Mouse (Mus musculus) CH12.LX (cell line): ENCODE data around the gene Dennd2c. TPM values are rescaled to one million over a fixed set of nuclear protein-coding genes. Genes with fewer than 3 reads are reported as not detected.
A peak's percentile ranks its signal among the peaks of the same experiment; 100 is the strongest.

ENCODE experiments used
- DNase-seq: peaks from one replicate; pipeline ENCODE4 v3.0.0-alpha.2; 2013; ENCODE audit errors: extremely low read depth
- H3K27ac ChIP-seq: 2 replicates; pipeline ENCODE4 v1.5.1; 2012; ENCODE audit warnings: low read depth, mild to moderate bottlenecking, control low read depth, moderate library complexity; ENCODE audit not compliant: insufficient read depth
- H3K27me3 ChIP-seq: replicated peaks from 2 replicates; pipeline ENCODE3; 2012; ENCODE audit warnings: inconsistent platforms
- H3K36me3 ChIP-seq, 2 experiments: replicated peaks in 1 of 2; 2 replicates each; pipeline versions ENCODE3 to v1.6.1; 2012; ENCODE audit warnings: inconsistent platforms in 1 of 2, low read length in 1 of 2, mild to moderate bottlenecking in 1 of 2, mixed read lengths in 1 of 2, moderate library complexity in 1 of 2; ENCODE audit not compliant: control insufficient read depth in 1 of 2, insufficient read depth in 1 of 2
- H3K4me1 ChIP-seq, 2 experiments: 2 replicates each; pipeline ENCODE4 v1.6.1; 2012; ENCODE audit warnings: inconsistent platforms in 1 of 2, moderate library complexity in 1 of 2; ENCODE audit not compliant: insufficient read depth in 2 of 2, control insufficient read depth in 1 of 2
- H3K4me2 ChIP-seq: 2 replicates; pipeline ENCODE4 v1.6.1; 2012; ENCODE audit warnings: low read depth, mild to moderate bottlenecking, control low read depth; ENCODE audit not compliant: poor library complexity, insufficient read depth, severe bottlenecking
- H3K4me3 ChIP-seq, 3 experiments: fragments of 150-350 bp in 1 of 3; sonication (generic) in 1 of 3; replicated peaks in 1 of 3; 2 replicates each; pipeline versions ENCODE3 to v1.5.1; 2011 to 2012; ENCODE audit warnings: low read depth in 2 of 3, low read length in 2 of 3, mild to moderate bottlenecking in 2 of 3, moderate library complexity in 2 of 3, control low read depth in 1 of 3, improper control_type of control experiment in 1 of 3, inconsistent platforms in 1 of 3, mixed read lengths in 1 of 3; ENCODE audit not compliant: poor library complexity in 1 of 3
- H3K79me2 ChIP-seq: replicated peaks from 2 replicates; pipeline ENCODE4 v1.6.1; 2012; ENCODE audit warnings: mild to moderate bottlenecking, moderate library complexity; ENCODE audit not compliant: control insufficient read depth, poor library complexity, insufficient read depth, severe bottlenecking; ENCODE audit errors: extremely low read depth
- H3K9ac ChIP-seq: 2 replicates; pipeline ENCODE4 v1.6.1; 2012; ENCODE audit warnings: low read depth, mild to moderate bottlenecking, control low read depth, moderate library complexity; ENCODE audit not compliant: insufficient read depth
- H3K9me3 ChIP-seq: replicated peaks from 2 replicates; pipeline ENCODE3; 2012; ENCODE audit warnings: low read length, inconsistent platforms, mixed read lengths
- CHD1 ChIP-seq: IDR thresholded peaks from 2 replicates; pipeline ENCODE4 v1.6.1; 2012; ENCODE audit warnings: low read depth, low read length, improper control_type of control experiment, inconsistent platforms
- CHD2 ChIP-seq: IDR thresholded peaks from 2 replicates; pipeline ENCODE4 v1.6.1; 2011; ENCODE audit warnings: low read length, improper control_type of control experiment
- CTCF ChIP-seq, 2 experiments: IDR thresholded peaks in 1 of 2; conservative IDR thresholded peaks in 1 of 2; 2 replicates each; pipeline ENCODE4 v1.5.1; 2011 to 2012; ENCODE audit warnings: low read depth in 2 of 2, low read length in 2 of 2, improper control_type of control experiment in 1 of 2, inconsistent platforms in 1 of 2, mild to moderate bottlenecking in 1 of 2, moderate library complexity in 1 of 2
- E2F4 ChIP-seq: IDR thresholded peaks from 2 replicates; pipeline ENCODE4 v1.6.1; 2011; ENCODE audit warnings: low read depth, low read length, improper control_type of control experiment; ENCODE audit not compliant: insufficient replicate concordance
- EP300 ChIP-seq: IDR thresholded peaks from 2 replicates; pipeline ENCODE4 v1.6.1; 2011; ENCODE audit warnings: low read length, improper control_type of control experiment
- ETS1 ChIP-seq: conservative IDR thresholded peaks from 2 replicates; pipeline ENCODE4 v1.6.1; 2012; ENCODE audit warnings: low read depth, mild to moderate bottlenecking, inconsistent platforms, low read length, improper control_type of control experiment, moderate library complexity
- GABPA ChIP-seq: IDR thresholded peaks from 2 replicates; pipeline ENCODE4 v1.6.1; 2012; ENCODE audit warnings: low read depth, low read length, improper control_type of control experiment, inconsistent platforms; ENCODE audit not compliant: insufficient replicate concordance
- HCFC1 ChIP-seq: IDR thresholded peaks from 2 replicates; pipeline ENCODE4 v1.6.1; 2012; ENCODE audit warnings: low read depth, mild to moderate bottlenecking, inconsistent platforms, low read length, improper control_type of control experiment
- IRF4 ChIP-seq: IDR thresholded peaks from 2 replicates; pipeline ENCODE4 v1.6.1; 2014; ENCODE audit warnings: low read depth, mild to moderate bottlenecking, inconsistent platforms, low read length, improper control_type of control experiment
- JUN ChIP-seq: IDR thresholded peaks from 2 replicates; pipeline ENCODE4 v1.6.1; 2011; ENCODE audit warnings: low read depth, mild to moderate bottlenecking, low read length, improper control_type of control experiment, moderate library complexity; ENCODE audit not compliant: insufficient read depth
- JUND ChIP-seq: conservative IDR thresholded peaks from 2 replicates; pipeline ENCODE4 v1.6.1; 2011; ENCODE audit warnings: low read depth, low read length, improper control_type of control experiment
- KAT2A ChIP-seq: IDR thresholded peaks from 2 replicates; pipeline ENCODE4 v1.6.1; 2012; ENCODE audit warnings: low read length, improper control_type of control experiment, inconsistent platforms; ENCODE audit not compliant: insufficient replicate concordance
- MAFK ChIP-seq: IDR thresholded peaks from 2 replicates; pipeline ENCODE4 v1.6.1; 2011; ENCODE audit warnings: low read length, improper control_type of control experiment; ENCODE audit not compliant: insufficient replicate concordance
- MAX ChIP-seq: IDR thresholded peaks from 2 replicates; pipeline ENCODE4 v1.6.1; 2011; ENCODE audit warnings: low read length, improper control_type of control experiment
- MAZ ChIP-seq: IDR thresholded peaks from 2 replicates; pipeline ENCODE4 v1.6.1; 2012; ENCODE audit warnings: low read depth, mild to moderate bottlenecking, inconsistent platforms, low read length, improper control_type of control experiment, moderate library complexity
- MEF2A ChIP-seq: IDR thresholded peaks from 2 replicates; pipeline ENCODE4 v1.6.1; 2014; ENCODE audit warnings: low read depth, mild to moderate bottlenecking, inconsistent platforms, low read length, improper control_type of control experiment, borderline replicate concordance
- MYC ChIP-seq: IDR thresholded peaks from 2 replicates; pipeline ENCODE4 v1.6.1; 2011; ENCODE audit warnings: low read depth, mild to moderate bottlenecking, improper control_type of control experiment, low read length
- NELFE ChIP-seq: IDR thresholded peaks from 2 replicates; pipeline ENCODE4 v1.6.1; 2011; ENCODE audit warnings: low read depth, low read length, improper control_type of control experiment
- NRF1 ChIP-seq: IDR thresholded peaks from 2 replicates; pipeline ENCODE4 v1.6.1; 2014; ENCODE audit warnings: low read depth, mild to moderate bottlenecking, inconsistent platforms, low read length, improper control_type of control experiment, moderate library complexity
- PAX5 ChIP-seq: IDR thresholded peaks from 2 replicates; pipeline ENCODE4 v1.6.1; 2012; ENCODE audit warnings: low read length, inconsistent platforms, mixed read lengths
- POLR2AphosphoS2 ChIP-seq: IDR thresholded peaks from 2 replicates; pipeline ENCODE4 v1.6.1; 2011; ENCODE audit warnings: low read depth, low read length, improper control_type of control experiment
- RAD21 ChIP-seq: IDR thresholded peaks from 2 replicates; pipeline ENCODE4 v1.6.1; 2011; ENCODE audit warnings: low read depth, mild to moderate bottlenecking, low read length, improper control_type of control experiment, moderate library complexity
- RCOR1 ChIP-seq: conservative IDR thresholded peaks from 2 replicates; pipeline ENCODE4 v1.6.1; 2012; ENCODE audit warnings: low read depth, mild to moderate bottlenecking, inconsistent platforms, low read length, improper control_type of control experiment
- SMC3 ChIP-seq: IDR thresholded peaks from 2 replicates; pipeline ENCODE4 v1.6.1; 2011; ENCODE audit warnings: low read depth, low read length, improper control_type of control experiment
- TBP ChIP-seq: conservative IDR thresholded peaks from 2 replicates; pipeline ENCODE4 v1.6.1; 2011; ENCODE audit warnings: low read depth, low read length, improper control_type of control experiment
- TCF12 ChIP-seq: IDR thresholded peaks from 2 replicates; pipeline ENCODE4 v1.6.1; 2014; ENCODE audit warnings: low read depth, mild to moderate bottlenecking, inconsistent platforms, low read length, improper control_type of control experiment
- USF2 ChIP-seq: conservative IDR thresholded peaks from 2 replicates; pipeline ENCODE4 v1.6.1; 2011; ENCODE audit warnings: low read depth, low read length, improper control_type of control experiment
- ZKSCAN1 ChIP-seq: IDR thresholded peaks from 2 replicates; pipeline ENCODE4 v1.6.1; 2012; ENCODE audit warnings: low read depth, inconsistent platforms, low read length, improper control_type of control experiment, borderline replicate concordance
- ZMIZ1 ChIP-seq: IDR thresholded peaks from 2 replicates; pipeline ENCODE4 v1.6.1; 2012; ENCODE audit warnings: low read depth, mild to moderate bottlenecking, inconsistent platforms, low read length, improper control_type of control experiment
- ZNF384 ChIP-seq: IDR thresholded peaks from 2 replicates; pipeline ENCODE4 v1.6.1; 2012; ENCODE audit warnings: low read depth, low read length, improper control_type of control experiment, inconsistent platforms
- dilution Hi-C: fragments of 300-500 bp; cut with MboI; formaldehyde crosslinking; loops from 2 replicates; pipeline ENCODE4 v1.14.3; 2020; ENCODE audit warnings: low sequenced_read_pairs; ENCODE audit not compliant: extremely low pct_unique_long_range_greater_than_20kb, extremely low pct_ligation_motif_present
- in situ Hi-C: fragments of 300-500 bp; cut with MboI; formaldehyde crosslinking; loops from 3 replicates; pipeline ENCODE4 v1.14.3; 2019; ENCODE audit warnings: low sequenced_read_pairs, low pct_ligation_motif_present, low pct_unique_long_range_greater_than_20kb, mixed read lengths
- polyA plus RNA-seq: library from polyadenylated mRNA; unstranded; fragments of >175 nt; gene quantifications from 2 replicates; pipeline ENCODE4 v1.2.1, GENCODE M21; 2012; ENCODE audit warnings: low read depth; ENCODE audit not compliant: insufficient read length
- total RNA-seq, 2 experiments: library from RNA; depleted of rRNA; stranded (reverse); fragments of 300-350 nt in 1 of 2; fragments of >200 nt in 1 of 2; gene quantifications; 2 replicates each; pipeline ENCODE4 v1.2.3; 2012 to 2014

Dennd2c gene
- total and polyA plus RNA-seq, 3 experiments: 0.13 to 0.27 (median 0.19) TPM

GRCm38 (mm10) chr3:103159232-103159900, 57.0 kb downstream of the Dennd2c start:
- H3K9ac ChIP-seq: no peak overlapping the region
- TF ChIP-seq SMC3 (no peak), NELFE (no peak), ETS1 (no peak), ZKSCAN1 (no peak), NRF1 (no peak), MAFK (no peak), CHD1 (no peak)
- TF ChIP-seq, all 38 proteins: peak for 0
- H3K27ac ChIP-seq: no peak overlapping the region
- H3K27me3 ChIP-seq: peaks cover 4% of the 10 kb centered on the region
- no peaks in the 10 kb centered on the region for H3K9me3 ChIP-seq
- H3K79me2 ChIP-seq: no peaks in the 10 kb centered on the region
- dilution Hi-C loops: no loop called here
- in situ Hi-C loops: loop anchor here (25.0 kb wide), 1 partner anchor 447 kb away; no protein-coding TSS in a partner anchor
- no peak for DNase-seq
- no peak overlapping the region for H3K4me3 ChIP-seq
- H3K4me1 ChIP-seq: peaks cover 5 to 13% of the 10 kb centered on the region in 2 experiments; a peak in 2 of 4 replicates
- H3K36me3 ChIP-seq: no peaks in the 10 kb centered on the region
- no peak overlapping the region for H3K4me2 ChIP-seq

GRCm38 (mm10) chr3:103169771-103170170, 67.4 kb downstream of the Dennd2c start:
- no peak overlapping the region for H3K4me2 ChIP-seq
- dilution Hi-C loops: no loop called here
- peaks cover 8% of the 10 kb centered on the region for H3K79me2 ChIP-seq
- in situ Hi-C loops: loop anchor here (10.0 to 25.0 kb wide), 2 partner anchors 65 to 457 kb away; partner anchors contain the start of gene Dennd2c
- H3K4me3 ChIP-seq: no peak overlapping the region
- H3K27ac ChIP-seq: no peak overlapping the region
- no peak overlapping the region for H3K9ac ChIP-seq
- H3K27me3 ChIP-seq: no peaks in the 10 kb centered on the region
- no peaks in the 10 kb centered on the region for H3K9me3 ChIP-seq
- peaks cover 2 to 27% of the 10 kb centered on the region in 2 experiments; a peak in 3 of 4 replicates for H3K4me1 ChIP-seq
- peak; percentile 89 for DNase-seq
- H3K36me3 ChIP-seq: peaks cover 8 to 13% of the 10 kb centered on the region in 2 experiments
- no peak for TF ChIP-seq MAFK
- TF ChIP-seq JUND: no peak; the same call in 1 of the 2 replicates
- no peak for TF ChIP-seq ZMIZ1
- no peak for TF ChIP-seq E2F4
- no peak for TF ChIP-seq ZKSCAN1
- TF ChIP-seq ETS1: no peak
- TF ChIP-seq MAZ: no peak
- no peak for TF ChIP-seq PAX5
- peak; percentile 85 to 86 for TF ChIP-seq CTCF (conservative IDR thresholded peaks at IDR 0.05 in 1 of 2, IDR thresholded peaks at IDR 0.05 in 1 of 2; ENCODE audit: low read depth in 2 of 2, low read length in 2 of 2)
- TF ChIP-seq JUN: no peak
- TF ChIP-seq NRF1: 0 out of 2 replicates have a peak, but pooled peaks have one; percentile 18
- no peak for TF ChIP-seq POLR2AphosphoS2
- TF ChIP-seq RCOR1: no peak
- TF ChIP-seq IRF4: 0 out of 2 replicates have a peak, but pooled peaks have one; percentile 24
- no peak for TF ChIP-seq MYC
- peak; percentile 80 for TF ChIP-seq SMC3
- TF ChIP-seq CHD2: no peak
- TF ChIP-seq ZNF384: no peak
- no peak for TF ChIP-seq HCFC1
- TF ChIP-seq MAX: no peak
- no peak for TF ChIP-seq EP300
- TF ChIP-seq GABPA: no peak
- no peak for TF ChIP-seq CHD1
- no peak for TF ChIP-seq MEF2A
- TF ChIP-seq NELFE: no peak
- TF ChIP-seq TCF12: no peak
- TF ChIP-seq USF2: no peak
- TF ChIP-seq TBP: no peak
- TF ChIP-seq KAT2A: no peak
- TF ChIP-seq RAD21: peak; percentile 87
